Mouse (Mus musculus) heart, embryonic 10.5 days (tissue): ENCODE results near the gene Gm17657. TPM values are rescaled to one million over a fixed set of nuclear protein-coding genes. Genes with fewer than 3 reads are reported as not detected.

Source experiments
- DNase-seq: peaks from one replicate; pipeline ENCODE4 v3.0.0-alpha.2; 2017; ENCODE audit warnings: low spot score
- H3K27ac ChIP-seq: fragments of 300-500 bp; sonication (generic); 2 replicates; pipeline ENCODE4 v1.5.1; 2016; ENCODE audit warnings: mild to moderate bottlenecking
- H3K27me3 ChIP-seq: fragments of 300-500 bp; sonication (generic); 2 replicates; pipeline ENCODE4 v1.6.1; 2016; ENCODE audit warnings: mild to moderate bottlenecking; ENCODE audit not compliant: poor library complexity, insufficient read depth, severe bottlenecking
- H3K36me3 ChIP-seq: fragments of 300-500 bp; sonication (generic); 2 replicates; pipeline ENCODE4 v1.6.1; 2016; ENCODE audit warnings: mild to moderate bottlenecking, moderate library complexity
- H3K4me1 ChIP-seq: fragments of 300-500 bp; sonication (generic); 2 replicates; pipeline ENCODE4 v1.6.1; 2016; ENCODE audit warnings: mild to moderate bottlenecking
- H3K4me3 ChIP-seq: fragments of 300-500 bp; sonication (generic); 2 replicates; pipeline ENCODE4 v1.5.1; 2016; ENCODE audit warnings: mild to moderate bottlenecking, moderate library complexity
- H3K9me3 ChIP-seq: fragments of 300-500 bp; sonication (generic); 2 replicates; pipeline ENCODE4 v1.6.1; 2016; ENCODE audit warnings: mild to moderate bottlenecking, moderate library complexity
- WGBS: fragments of 180-500 bp; shearing (Covaris S2); methylation state at CpG from one replicate; pipeline ENCODE4 v1.1.7; 2016; 5-methylcytosine and 5-hydroxymethylcytosine counted together
- polyA plus RNA-seq: library from polyadenylated mRNA; unstranded; fragments of >200 nt; fragmentation: Nextera tagmentation; extraction: Ambion mirVana; gene quantifications from 2 replicates; pipeline ENCODE4 v1.2.1, GENCODE M21; 2016

Gene Gm17657
- polyA plus RNA-seq = not detected in 2 replicates

DNA sequence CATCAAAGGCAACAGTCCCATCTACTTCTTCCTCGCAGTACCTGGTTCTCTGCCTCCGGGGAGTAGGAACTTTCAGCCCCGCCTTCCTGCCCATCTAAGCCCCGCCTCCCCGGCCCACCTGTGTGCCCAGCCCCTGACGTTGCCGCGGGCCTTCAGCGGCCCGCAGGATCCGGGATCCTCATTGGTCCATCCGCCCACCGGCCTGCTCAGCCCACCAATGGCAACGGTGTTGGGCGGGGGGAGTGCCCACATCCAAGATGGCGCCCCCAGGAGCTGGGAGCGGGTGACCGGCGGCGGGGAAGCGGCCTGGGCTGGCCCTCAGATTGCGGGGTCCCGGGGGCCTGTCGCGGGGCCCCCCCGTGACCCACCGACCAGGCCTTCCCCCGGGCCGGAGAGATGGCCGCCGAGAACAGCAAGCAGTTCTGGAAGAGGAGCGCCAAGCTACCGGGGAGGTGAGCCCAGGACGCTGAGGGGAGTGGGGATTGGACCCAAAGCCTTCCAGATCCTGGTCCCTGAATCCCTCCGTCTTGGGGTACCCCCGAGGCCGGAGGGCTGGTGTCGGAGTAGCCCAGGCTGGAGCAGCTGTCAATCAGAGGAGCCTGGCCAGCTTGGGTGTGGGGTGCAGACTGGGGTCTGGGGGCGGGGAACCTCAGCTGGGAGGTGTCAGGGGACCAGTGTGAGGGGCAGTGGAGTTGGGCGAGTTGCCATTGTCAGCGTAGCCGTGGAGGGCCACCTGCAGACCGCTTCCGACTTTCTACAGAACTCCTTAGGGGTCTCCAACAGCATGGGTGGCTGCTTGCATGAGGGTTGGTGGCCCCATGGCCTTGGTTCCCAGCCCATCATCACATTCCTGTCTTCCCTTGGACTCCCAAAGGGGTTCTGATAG lies at the start of gene Gm17657, which contains the start of gene Tbc1d22b:
Gene Gm17657, minus strand, starts transcription at position 96 of the 886 bp plus-strand sequence.
Gene Tbc1d22b, plus strand, starts transcription at position 243 of the 886 bp plus-strand sequence.
- Histone ChIP-seq H3K27me3 (no peaks in the 10 kb centered on the region), H3K4me3 (peak within 1 kb of the TSS; percentile 99), H3K27ac (peak within 1 kb of the TSS; percentile 97), H3K9me3 (no peaks in the 10 kb centered on the region), H3K36me3 (no peaks in the 10 kb centered on the region), H3K4me1 (peaks cover 24% of the 10 kb centered on the region)
- peak; percentile 97 for DNase-seq
- WGBS = under 1% methylated on average over 44 of the region's 44 CpGs

DNA sequence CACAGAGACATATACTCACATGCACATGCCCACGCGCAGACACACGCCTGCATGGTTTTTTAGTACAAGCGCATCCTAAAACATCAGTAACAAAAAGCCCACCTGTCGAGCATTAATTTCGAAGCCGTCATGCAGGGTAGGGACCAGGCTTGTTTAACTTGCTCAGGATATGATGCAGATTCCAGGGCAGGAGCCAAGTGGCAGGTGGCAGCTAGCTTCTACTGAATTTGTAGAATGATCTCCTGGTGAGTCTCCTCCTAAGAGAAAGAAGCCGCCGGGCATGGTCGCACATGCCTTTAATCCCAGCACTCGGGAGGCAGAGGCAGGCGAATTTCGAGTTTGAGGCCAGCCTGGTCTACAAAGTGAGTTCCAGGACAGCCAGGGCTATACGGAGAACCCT lies 49.6 kb upstream of the Gm17657 start:
- H3K4me1 ChIP-seq = peaks cover 24% of the 10 kb centered on the region
- no peak for DNase-seq
- no peak overlapping the region for H3K4me3 ChIP-seq
- 94% methylated on average over 14 of the region's 14 CpGs for WGBS
- H3K27ac ChIP-seq = no peak overlapping the region
- H3K36me3 ChIP-seq = peaks cover 72% of the 10 kb centered on the region
- no peaks in the 10 kb centered on the region for H3K9me3 ChIP-seq
- H3K27me3 ChIP-seq = no peaks in the 10 kb centered on the region

DNA sequence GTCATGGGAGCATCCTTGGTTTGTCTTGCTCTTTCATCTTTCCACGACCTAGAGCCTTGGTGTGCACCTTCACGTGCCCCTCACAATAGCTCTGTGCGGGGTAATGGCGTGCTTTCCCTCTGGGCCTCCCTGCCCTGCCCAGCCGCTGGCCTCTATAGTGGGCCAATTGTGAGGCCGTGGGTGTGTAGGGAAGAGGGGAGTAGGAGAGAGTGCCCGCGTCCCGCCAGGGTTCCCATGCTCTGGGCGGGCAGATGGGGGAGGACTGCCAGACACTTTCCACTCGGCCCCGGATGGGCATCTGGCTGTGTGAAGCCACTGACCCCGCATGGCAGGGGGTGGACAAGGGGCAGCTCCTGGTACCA lies 47.3 kb upstream of the Gm17657 start:
- H3K9me3 ChIP-seq = no peaks in the 10 kb centered on the region
- peak overlapping the region; percentile 3 for H3K27ac ChIP-seq
- peaks cover 24% of the 10 kb centered on the region for H3K4me1 ChIP-seq
- no peak for DNase-seq
- H3K4me3 ChIP-seq = no peak overlapping the region
- WGBS = 88% methylated on average over 13 of the region's 13 CpGs
- H3K36me3 ChIP-seq = peaks cover 53% of the 10 kb centered on the region
- H3K27me3 ChIP-seq = no peaks in the 10 kb centered on the region

DNA sequence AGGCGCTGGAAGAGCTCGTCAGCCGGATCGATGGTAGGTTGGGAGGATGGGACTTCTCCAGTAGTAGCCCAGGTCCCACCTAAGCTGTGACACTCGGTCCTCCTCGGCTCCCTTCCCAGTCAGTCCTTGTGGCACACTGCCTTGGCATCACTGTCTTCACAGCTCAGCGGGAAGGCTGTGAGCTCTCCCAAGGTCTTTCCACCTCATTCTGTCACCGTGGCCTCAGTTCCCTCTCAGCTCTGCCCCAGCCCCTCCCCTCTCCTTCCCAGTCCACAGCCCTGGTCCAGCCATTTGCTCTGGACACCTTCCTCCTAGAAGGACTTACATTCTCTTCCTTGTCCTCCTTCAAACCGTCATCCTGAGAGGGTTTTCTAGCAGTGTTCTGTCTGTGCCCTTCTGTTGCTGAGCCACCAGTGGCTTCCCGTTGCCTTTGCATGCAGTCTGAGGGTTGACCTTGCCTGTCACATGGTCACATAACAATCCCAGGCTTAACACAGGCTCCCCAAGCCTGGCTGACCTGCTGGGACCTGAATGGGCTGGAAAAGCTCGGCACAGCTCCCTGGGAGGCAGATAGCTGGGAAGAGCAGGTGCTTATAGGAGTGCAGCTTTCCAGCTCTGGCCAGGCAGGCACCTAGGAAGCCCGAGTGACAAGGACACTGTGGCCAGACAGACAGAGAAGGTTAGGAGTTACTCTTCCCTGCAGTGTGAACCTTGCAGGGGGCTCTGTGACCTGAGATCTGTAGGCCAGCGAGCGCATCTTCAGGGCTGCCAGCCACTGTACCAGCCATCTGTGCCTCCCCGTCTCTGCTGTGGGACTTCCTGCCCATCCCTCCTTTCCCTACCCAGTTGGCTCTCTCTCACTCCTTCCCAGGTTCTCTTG lies 46.7 kb upstream of the Gm17657 start:
- no peak for DNase-seq
- no peak overlapping the region for H3K4me3 ChIP-seq
- 81% methylated on average over 15 of the region's 15 CpGs for WGBS
- H3K9me3 ChIP-seq = no peaks in the 10 kb centered on the region
- no peaks in the 10 kb centered on the region for H3K27me3 ChIP-seq
- H3K4me1 ChIP-seq = peaks cover 20% of the 10 kb centered on the region
- peak overlapping the region; percentile 12; the same call in 1 of the 2 replicates for H3K27ac ChIP-seq
- peaks cover 56% of the 10 kb centered on the region for H3K36me3 ChIP-seq

DNA sequence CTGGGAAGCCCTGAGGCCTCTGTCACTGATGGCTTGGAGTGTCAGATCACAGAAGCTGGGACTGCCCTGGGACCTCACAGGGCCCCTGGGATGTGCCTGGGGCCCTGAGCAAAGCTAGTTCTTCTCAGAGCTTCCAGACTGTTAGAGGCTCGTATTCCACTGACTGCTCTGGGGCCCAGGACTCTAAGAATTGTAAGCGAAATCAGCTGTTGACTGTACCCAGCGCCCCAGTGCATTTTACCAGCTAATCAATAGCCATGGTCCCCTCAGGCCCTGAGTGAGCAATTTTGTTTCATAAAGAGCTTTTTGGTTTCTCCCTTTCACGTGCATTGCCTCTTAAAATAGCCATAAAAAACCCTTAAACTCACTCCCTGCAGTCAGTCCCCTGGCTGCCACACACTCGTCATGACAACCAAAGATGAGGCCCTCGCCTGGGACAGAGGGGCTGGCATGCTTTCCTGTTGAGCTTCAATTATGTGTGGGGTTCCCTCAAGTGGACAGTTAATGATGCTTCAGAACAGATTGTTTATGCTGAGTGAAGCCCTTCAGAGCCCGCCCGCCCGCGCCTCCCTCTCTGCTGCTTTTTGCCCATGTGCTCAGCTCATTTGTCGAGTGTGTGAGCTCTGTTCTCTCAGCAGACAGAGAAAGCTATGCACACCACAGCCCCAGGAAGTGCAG lies 39.9 kb upstream of the Gm17657 start:
- no peaks in the 10 kb centered on the region for H3K27me3 ChIP-seq
- H3K4me3 ChIP-seq = no peak overlapping the region
- H3K9me3 ChIP-seq = no peaks in the 10 kb centered on the region
- peaks cover 35% of the 10 kb centered on the region for H3K36me3 ChIP-seq
- H3K4me1 ChIP-seq = peaks cover 25% of the 10 kb centered on the region
- DNase-seq = no peak
- WGBS = 62% methylated on average over 11 of the region's 11 CpGs
- peak overlapping the region; percentile 54 for H3K27ac ChIP-seq

DNA sequence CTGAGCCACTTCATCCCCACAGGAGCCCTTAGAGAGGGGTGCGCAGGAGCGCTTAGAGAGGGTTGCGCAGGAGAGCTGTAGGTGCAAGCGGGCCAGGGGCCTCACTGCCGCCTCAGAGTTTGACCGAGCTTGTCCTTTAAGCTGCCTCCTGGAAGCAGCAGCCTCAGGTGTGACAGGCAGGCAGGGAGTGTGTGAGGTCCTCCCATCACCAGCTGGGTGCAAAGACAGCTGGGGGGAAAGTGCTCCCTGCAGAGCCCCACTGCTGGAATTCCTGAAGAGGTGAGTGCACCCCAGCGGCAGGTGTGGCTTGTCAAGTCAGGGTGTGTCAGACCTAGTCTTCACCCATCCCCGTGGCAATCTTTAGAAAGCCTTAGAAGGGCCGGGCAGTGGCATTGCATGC lies 37.5 kb upstream of the Gm17657 start:
- Histone ChIP-seq H3K4me3 (no peak overlapping the region), H3K9me3 (no peaks in the 10 kb centered on the region), H3K27ac (no peak overlapping the region), H3K4me1 (peaks cover 25% of the 10 kb centered on the region), H3K36me3 (peaks cover 52% of the 10 kb centered on the region), H3K27me3 (no peaks in the 10 kb centered on the region)
- WGBS = 77% methylated on average over 9 of the region's 9 CpGs
- DNase-seq = no peak

DNA sequence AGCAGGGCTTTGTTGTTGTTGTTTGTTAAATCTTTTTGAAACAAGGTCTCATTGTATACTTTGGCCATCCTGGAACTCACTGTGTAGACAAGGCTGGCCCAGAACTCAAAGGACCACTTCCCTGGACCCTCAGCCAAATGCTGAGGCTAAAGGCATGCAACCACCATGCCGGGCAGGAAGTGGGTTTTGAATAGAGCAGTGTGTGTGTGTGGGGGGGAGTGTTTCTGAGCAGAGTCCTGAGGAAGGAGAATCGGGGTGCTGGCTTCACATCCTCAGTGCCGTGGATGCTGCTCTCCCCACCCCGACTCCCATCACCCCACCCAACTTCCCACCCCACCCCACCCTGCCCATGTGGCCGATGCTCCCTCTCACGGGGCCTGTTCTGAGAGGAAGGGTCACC lies 36.0 kb upstream of the Gm17657 start:
- Histone ChIP-seq H3K9me3 (no peaks in the 10 kb centered on the region), H3K36me3 (peaks cover 61% of the 10 kb centered on the region), H3K27me3 (no peaks in the 10 kb centered on the region), H3K27ac (no peak overlapping the region), H3K4me3 (no peak overlapping the region), H3K4me1 (peaks cover 23% of the 10 kb centered on the region)
- WGBS = 85% methylated on average over 6 of the region's 6 CpGs
- DNase-seq = no peak

DNA sequence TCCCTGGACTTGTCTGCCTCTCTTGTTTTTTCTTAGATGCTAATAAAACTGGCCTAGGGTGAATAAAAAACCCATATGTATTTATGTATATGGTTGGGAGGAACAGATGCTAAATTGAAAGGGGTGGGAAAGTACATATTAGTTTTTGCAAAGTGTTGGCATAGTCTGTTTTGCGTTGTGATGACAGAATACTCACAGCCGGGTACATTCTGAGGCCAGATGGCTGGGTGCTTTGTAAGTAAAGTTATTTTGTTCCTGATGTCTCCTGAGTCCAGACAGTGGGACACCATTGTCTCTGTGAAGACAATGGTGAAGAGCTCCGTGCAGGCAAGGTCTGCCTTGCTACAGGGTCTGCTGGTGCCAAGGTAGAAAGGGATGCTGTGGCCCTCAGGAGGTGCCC lies 35.3 kb upstream of the Gm17657 start:
- Histone ChIP-seq H3K27ac (no peak overlapping the region), H3K36me3 (peaks cover 66% of the 10 kb centered on the region)

DNA sequence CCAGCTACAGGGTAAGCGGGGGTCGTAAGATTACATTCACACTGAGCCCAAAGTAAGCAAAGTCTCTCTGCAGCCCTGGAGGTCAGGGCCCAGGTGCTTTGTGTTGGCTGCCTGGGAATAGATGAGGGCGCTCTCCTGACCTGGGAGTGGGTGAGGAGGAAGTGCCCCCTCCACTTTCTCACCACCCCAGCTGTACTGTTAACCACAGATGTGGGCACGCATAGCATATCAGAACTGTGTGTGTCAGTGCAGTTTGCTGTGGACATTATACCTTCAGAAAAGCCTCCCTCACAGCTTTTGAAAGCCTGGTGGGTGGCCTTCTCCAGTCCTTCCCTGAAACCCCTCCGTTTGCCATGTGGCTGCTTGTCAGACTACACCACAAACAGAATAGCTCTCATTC lies 34.9 kb upstream of the Gm17657 start:
- H3K36me3 ChIP-seq = peaks cover 69% of the 10 kb centered on the region
- H3K27ac ChIP-seq = no peak overlapping the region
- H3K27me3 ChIP-seq = no peaks in the 10 kb centered on the region
- H3K4me1 ChIP-seq = peaks cover 14% of the 10 kb centered on the region
- DNase-seq = no peak
- no peaks in the 10 kb centered on the region for H3K9me3 ChIP-seq
- 88% methylated on average over 5 of the region's 5 CpGs for WGBS
- H3K4me3 ChIP-seq = no peak overlapping the region

More for the DNA sequence above, 35.3 kb upstream of the Gm17657 start:
- 84% methylated on average over 3 of the region's 3 CpGs for WGBS
- no peak for DNase-seq
- H3K9me3 ChIP-seq = no peaks in the 10 kb centered on the region
- H3K4me3 ChIP-seq = no peak overlapping the region
- peaks cover 18% of the 10 kb centered on the region for H3K4me1 ChIP-seq
- H3K27me3 ChIP-seq = no peaks in the 10 kb centered on the region

DNA sequence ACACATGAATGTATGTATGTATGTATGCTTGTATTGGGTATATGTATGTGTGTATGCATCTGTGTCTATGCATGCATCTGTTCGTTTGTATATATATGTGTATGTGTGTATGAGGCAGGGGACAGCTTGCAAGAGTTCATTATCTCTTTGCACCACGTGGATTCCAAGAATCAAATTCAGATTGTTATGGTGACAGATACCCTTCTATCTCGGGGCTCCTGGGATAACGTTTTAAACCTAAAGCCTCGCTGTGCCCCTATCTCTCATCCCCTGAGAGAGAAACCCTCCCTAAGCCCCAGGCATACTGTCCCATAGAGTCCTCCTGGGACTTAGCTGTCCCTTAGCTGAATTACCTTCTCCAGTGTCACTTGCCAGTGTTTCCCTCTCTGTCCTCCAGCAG lies 34.1 kb upstream of the Gm17657 start:
- peaks cover 71% of the 10 kb centered on the region for H3K36me3 ChIP-seq
- H3K9me3 ChIP-seq = no peaks in the 10 kb centered on the region
- no peak for DNase-seq
- no peak overlapping the region for H3K27ac ChIP-seq
- peaks cover 8% of the 10 kb centered on the region for H3K4me1 ChIP-seq
- WGBS = 81% methylated on average over 5 of the region's 5 CpGs
- H3K27me3 ChIP-seq = no peaks in the 10 kb centered on the region
- no peak overlapping the region for H3K4me3 ChIP-seq

DNA sequence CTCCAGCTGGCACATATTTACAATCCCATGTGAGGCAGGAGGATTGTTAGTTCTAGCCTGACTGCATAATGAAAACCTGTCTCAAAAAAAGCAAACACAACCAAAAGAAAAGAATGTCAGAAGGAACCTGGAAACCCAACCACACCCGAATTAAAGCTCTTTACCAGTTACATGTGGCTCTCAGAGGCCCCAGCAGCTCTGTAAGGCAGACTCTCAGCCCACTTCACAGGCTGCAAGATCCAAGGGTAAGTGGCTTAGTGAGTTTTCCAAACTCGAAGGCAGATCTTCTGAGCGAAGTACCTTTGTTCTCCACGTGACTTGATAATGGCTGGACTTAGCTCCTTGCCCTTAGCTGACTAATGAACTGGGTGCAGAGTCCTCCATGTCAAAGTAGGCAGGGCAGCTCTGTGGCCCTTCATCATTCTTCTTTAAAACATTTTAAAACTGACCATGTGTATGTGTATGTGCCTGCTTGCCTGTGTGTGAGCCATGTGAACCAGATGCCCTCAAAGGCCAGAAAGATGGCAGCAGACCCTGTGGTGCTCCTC lies 30.2 kb upstream of the Gm17657 start:
- H3K36me3 ChIP-seq = peaks cover 88% of the 10 kb centered on the region
- WGBS = 86% methylated on average over 4 of the region's 4 CpGs
- no peak for DNase-seq

DNA sequence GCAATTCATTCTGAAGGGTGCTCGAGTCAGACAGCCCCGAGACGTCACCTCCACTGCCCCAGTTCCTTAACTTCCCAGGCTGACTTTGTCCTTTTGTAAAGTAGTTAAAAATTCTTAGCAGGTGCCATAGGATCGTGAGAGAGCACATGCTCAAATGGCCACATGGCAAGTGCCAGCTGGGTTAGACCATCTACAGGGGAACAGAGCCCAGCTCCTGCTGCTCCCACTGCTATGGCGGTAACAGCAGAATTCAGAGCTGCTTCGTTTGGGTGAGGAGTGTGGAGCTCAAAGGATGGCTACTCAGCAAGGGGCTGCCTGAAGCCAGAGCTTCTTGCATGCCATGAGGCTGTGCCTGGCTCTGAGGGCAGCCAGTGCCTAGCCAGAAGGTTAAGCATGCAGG lies 20.4 kb upstream of the Gm17657 start:
- Histone ChIP-seq H3K4me1 (peaks cover 3% of the 10 kb centered on the region; the same call in 1 of the 2 replicates), H3K36me3 (peaks cover 86% of the 10 kb centered on the region), H3K27me3 (no peaks in the 10 kb centered on the region), H3K9me3 (no peaks in the 10 kb centered on the region), H3K27ac (no peak overlapping the region), H3K4me3 (no peak overlapping the region)
- WGBS = 88% methylated on average over 6 of the region's 6 CpGs
- no peak for DNase-seq

More for the DNA sequence above, 30.2 kb upstream of the Gm17657 start:
- no peak overlapping the region for H3K27ac ChIP-seq
- no peaks in the 10 kb centered on the region for H3K9me3 ChIP-seq
- peaks cover 14% of the 10 kb centered on the region; the same call in 1 of the 2 replicates for H3K4me1 ChIP-seq
- no peaks in the 10 kb centered on the region for H3K27me3 ChIP-seq
- no peak overlapping the region for H3K4me3 ChIP-seq
